Mouse (Mus musculus) heart, embryonic 14.5 days (tissue): Measurements from ENCODE around the gene Nfib. TPM values are rescaled to one million over a fixed set of nuclear protein-coding genes. Genes with fewer than 3 reads are reported as not detected.

Experiments
- ATAC-seq: fragments of 200-750 bp; cut with Nextera tagmentation; 2 replicates; pipeline ENCODE4 v1.8.0; 2017; ENCODE audit warnings: low read depth, moderate TSS enrichment; ENCODE audit not compliant: insufficient number of reproducible peaks, insufficient read depth, low FRiP score
- H3K27ac ChIP-seq, 2 experiments: fragments of 200-500 bp in 1 of 2; fragments of 300-500 bp in 1 of 2; sonication (generic) in 1 of 2; replicated peaks in 1 of 2; 2 replicates each; pipeline ENCODE4 v1.5.1; 2012 to 2014; ENCODE audit warnings: low read depth in 2 of 2, low read length in 2 of 2, control low read depth in 1 of 2, mild to moderate bottlenecking in 1 of 2, mixed read lengths in 1 of 2; ENCODE audit not compliant: control insufficient read depth in 1 of 2, insufficient read depth in 1 of 2
- H3K27me3 ChIP-seq: fragments of 300-500 bp; sonication (generic); 2 replicates; pipeline ENCODE4 v1.6.1; 2014; ENCODE audit warnings: mild to moderate bottlenecking, low read length, control low read depth; ENCODE audit not compliant: control insufficient read depth, insufficient read depth
- H3K36me3 ChIP-seq: fragments of 300-500 bp; sonication (generic); 2 replicates; pipeline ENCODE4 v1.6.1; 2014; ENCODE audit warnings: mild to moderate bottlenecking, control low read depth, low read length, mixed read lengths; ENCODE audit not compliant: control insufficient read depth, insufficient read depth
- H3K4me1 ChIP-seq, 2 experiments: fragments of 200-500 bp in 1 of 2; fragments of 300-500 bp in 1 of 2; sonication (generic) in 1 of 2; 2 replicates each; pipeline ENCODE4 v1.6.1; 2012 to 2014; ENCODE audit warnings: low read length in 2 of 2, control low read depth in 1 of 2, mixed read lengths in 1 of 2; ENCODE audit not compliant: control insufficient read depth in 2 of 2, insufficient read depth in 2 of 2
- H3K4me2 ChIP-seq: fragments of 300-500 bp; sonication (generic); 2 replicates; pipeline ENCODE4 v1.6.1; 2014; ENCODE audit warnings: mild to moderate bottlenecking, low read length
- H3K4me3 ChIP-seq, 2 experiments: fragments of 200-500 bp in 1 of 2; fragments of 300-500 bp in 1 of 2; sonication (generic) in 1 of 2; 2 replicates each; pipeline ENCODE4 v1.5.1; 2012 to 2014; ENCODE audit warnings: low read length in 2 of 2, mild to moderate bottlenecking in 2 of 2, control low read depth in 1 of 2, low read depth in 1 of 2, moderate library complexity in 1 of 2; ENCODE audit not compliant: control insufficient read depth in 1 of 2, insufficient read depth in 1 of 2
- H3K9ac ChIP-seq: fragments of 300-500 bp; sonication (generic); 2 replicates; pipeline ENCODE4 v1.6.1; 2014; ENCODE audit warnings: mild to moderate bottlenecking, low read length
- H3K9me3 ChIP-seq: fragments of 300-500 bp; sonication (generic); 2 replicates; pipeline ENCODE4 v1.6.1; 2016; ENCODE audit warnings: low read length, control low read depth; ENCODE audit not compliant: control insufficient read depth
- WGBS: fragments of 180-500 bp; shearing (Covaris S2); extraction: QIAGEN DNeasy Blood & Tissue Kit; methylation state at CpG from one replicate; pipeline ENCODE4 v1.1.7; 2014; 5-methylcytosine and 5-hydroxymethylcytosine counted together
- polyA plus RNA-seq: library from polyadenylated mRNA; unstranded; fragments of >200 nt; fragmentation: Nextera tagmentation; extraction: Ambion mirVana; gene quantifications from 2 replicates; pipeline ENCODE4 v1.2.1, GENCODE M21; 2014

Gene Nfib
- polyA plus RNA-seq, 1 experiment from 2014 or later = 79.8 TPM

DNA sequence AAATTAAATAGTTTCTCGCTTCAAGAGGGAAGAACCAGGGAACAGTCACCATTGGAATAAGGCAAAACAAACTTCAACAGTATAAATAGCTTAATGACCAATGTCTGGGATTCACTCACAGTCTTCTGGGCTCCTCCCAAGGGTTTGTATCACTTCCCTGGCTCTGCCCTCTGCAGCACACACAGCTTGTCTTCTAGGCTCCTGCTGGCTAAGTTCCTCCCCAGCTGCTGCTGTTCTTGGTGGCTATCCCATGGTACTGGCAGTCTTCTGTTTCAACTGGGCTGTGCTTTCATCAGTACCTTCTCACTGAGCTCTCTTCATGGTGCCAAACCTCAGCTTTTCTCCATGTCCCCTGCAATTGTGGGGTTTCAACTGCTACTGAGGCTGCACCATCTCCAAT lies 157.3 kb downstream of the Nfib start:
- Histone ChIP-seq H3K4me2 (no peak overlapping the region), H3K9ac (no peak overlapping the region), H3K27ac (no peak overlapping the region), H3K4me1 (no peaks in the 10 kb centered on the region), H3K36me3 (peaks cover 9% of the 10 kb centered on the region), H3K9me3 (no peaks in the 10 kb centered on the region), H3K4me3 (no peak overlapping the region), H3K27me3 (no peaks in the 10 kb centered on the region)
- ATAC-seq = no peak
- WGBS = 100% methylated on average over 1 of the region's 1 CpGs

DNA sequence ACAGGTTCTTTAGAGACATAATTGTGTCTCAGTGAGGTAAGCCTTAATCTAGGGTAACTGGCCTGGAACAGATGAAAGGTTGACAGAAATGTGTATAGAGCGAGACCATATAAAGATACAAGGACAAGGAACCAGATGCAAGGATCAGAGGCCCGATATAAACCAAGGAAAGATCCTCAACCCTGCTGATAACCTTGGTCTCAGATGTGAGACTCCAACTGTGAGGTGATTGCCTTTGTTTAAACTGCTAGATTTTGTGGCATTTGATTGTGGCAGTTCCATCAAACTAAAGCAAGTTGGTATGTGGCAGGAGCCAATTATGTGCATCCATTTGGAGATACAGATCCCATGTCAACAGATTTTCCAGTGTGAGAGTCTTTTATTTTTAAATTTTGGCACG lies 161.6 kb downstream of the Nfib start:
- Histone ChIP-seq H3K9me3 (no peaks in the 10 kb centered on the region), H3K27ac (no peak overlapping the region), H3K36me3 (peaks cover 9% of the 10 kb centered on the region), H3K4me3 (no peak overlapping the region), H3K27me3 (no peaks in the 10 kb centered on the region), H3K9ac (no peak overlapping the region), H3K4me2 (no peak overlapping the region), H3K4me1 (peaks cover 7 to 29% of the 10 kb centered on the region in 2 experiments)
- 71% methylated on average over 3 of the region's 3 CpGs for WGBS
- no peak for ATAC-seq

DNA sequence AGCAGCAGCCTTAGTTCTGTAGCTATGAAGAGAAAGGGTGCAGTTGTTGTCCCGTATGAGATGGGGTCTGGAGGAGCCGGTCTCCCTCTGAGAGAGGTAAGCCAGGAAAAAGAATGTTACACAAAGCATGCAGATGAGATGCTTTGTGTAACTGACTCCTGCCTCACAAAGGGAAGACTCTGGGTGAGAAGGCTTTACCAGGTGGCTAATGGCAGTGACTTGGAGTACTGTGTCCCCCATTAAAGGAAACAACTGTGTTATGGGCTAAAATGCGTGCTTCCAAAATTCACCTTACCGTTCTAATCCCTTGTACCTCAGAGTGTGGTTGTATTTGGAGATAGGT lies 162.2 kb downstream of the Nfib start:
- H3K4me1 ChIP-seq = peaks cover 9 to 34% of the 10 kb centered on the region in 2 experiments
- 78% methylated on average over 4 of the region's 4 CpGs for WGBS
- ATAC-seq = no peak

DNA sequence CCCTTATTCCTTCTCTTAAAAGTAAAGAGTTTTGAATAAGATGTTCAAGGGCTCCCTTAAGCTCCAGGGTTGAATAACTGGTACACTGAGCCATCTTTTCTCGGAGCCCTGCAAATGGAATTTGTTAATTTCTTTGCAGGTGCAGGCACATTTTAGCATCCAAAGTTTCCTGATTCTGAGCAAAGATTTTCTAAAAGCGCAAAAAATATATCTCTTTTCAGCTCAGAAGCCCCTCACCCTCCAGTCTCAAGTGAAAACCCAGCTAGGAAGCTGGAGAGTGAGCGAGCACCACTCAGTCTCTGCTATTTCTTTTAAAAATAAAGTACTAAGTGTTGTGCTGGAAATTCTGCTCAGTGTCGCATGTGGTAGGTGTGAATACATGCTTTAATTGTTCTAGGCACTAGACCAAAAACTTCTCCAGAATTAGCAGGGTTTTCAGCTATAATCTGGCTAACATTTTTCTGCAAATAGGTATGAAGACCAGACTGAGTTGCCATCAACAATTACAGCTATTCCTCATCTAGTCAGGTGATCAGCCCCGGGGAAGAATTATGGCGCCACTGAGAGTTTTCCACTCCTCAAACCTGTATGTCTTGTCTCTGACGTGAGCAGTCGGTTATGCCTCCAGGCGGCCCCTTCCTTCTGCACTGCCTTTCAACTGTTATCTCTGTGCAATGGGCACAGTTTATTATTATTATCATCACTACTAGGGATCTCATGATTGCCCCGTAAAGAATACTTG lies 162.7 kb downstream of the Nfib start:
- Histone ChIP-seq H3K4me1 (peaks cover 10 to 34% of the 10 kb centered on the region in 2 experiments), H3K9me3 (no peaks in the 10 kb centered on the region), H3K4me2 (no peak overlapping the region), H3K4me3 (no peak overlapping the region), H3K27ac (no peak overlapping the region), H3K27me3 (no peaks in the 10 kb centered on the region), H3K36me3 (peaks cover 9% of the 10 kb centered on the region), H3K9ac (peak overlapping the region; percentile 27; the same call in 1 of the 2 replicates)
- no peak for ATAC-seq
- WGBS = 60% methylated on average over 10 of the region's 10 CpGs

More for the DNA sequence above, 162.2 kb downstream of the Nfib start:
- no peaks in the 10 kb centered on the region for H3K27me3 ChIP-seq
- no peak overlapping the region for H3K27ac ChIP-seq
- H3K4me3 ChIP-seq = no peak overlapping the region
- peaks cover 9% of the 10 kb centered on the region for H3K36me3 ChIP-seq
- H3K9ac ChIP-seq = no peak overlapping the region
- H3K4me2 ChIP-seq = no peak overlapping the region
- H3K9me3 ChIP-seq = no peaks in the 10 kb centered on the region

DNA sequence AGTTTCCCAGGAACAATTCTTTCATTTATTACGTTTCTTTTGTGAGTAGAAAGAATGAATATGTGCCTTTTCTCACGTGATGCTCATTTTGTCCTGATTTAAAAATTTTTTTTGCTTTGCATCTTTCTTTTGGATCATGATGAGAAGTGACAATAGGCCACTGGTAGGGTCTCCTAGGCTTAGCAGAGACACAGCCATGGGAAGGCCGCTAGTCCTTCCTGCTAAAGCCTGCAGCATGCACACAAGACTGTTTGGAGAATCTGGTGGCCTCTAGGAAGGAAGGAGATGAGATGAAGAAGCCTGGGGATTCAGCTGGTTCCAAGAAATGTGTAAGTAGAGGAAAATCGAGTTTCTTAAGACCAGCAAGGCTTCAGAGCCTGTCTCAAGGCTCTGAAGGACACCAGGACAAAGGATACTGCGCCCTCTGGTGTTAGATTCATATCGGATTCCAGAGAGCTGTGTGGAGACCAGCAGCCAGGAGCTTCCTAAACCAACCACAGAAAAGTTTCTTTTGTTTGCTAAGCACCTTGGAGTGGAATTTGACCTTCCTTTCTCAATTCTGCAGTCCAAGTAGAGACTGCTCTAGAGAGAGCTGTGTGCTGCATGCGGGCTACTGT lies 163.5 kb downstream of the Nfib start:
- no peak overlapping the region for H3K4me3 ChIP-seq
- H3K27ac ChIP-seq = 0 out of 4 replicates have a peak overlapping the region, but pooled peaks of 1 of the 2 experiments have one; percentile 56
- peak; percentile 41; the same call in 1 of the 2 replicates for ATAC-seq
- no peak overlapping the region for H3K4me2 ChIP-seq
- peak overlapping the region; percentile 27; the same call in 1 of the 2 replicates for H3K9ac ChIP-seq
- H3K9me3 ChIP-seq = no peaks in the 10 kb centered on the region
- H3K27me3 ChIP-seq = no peaks in the 10 kb centered on the region
- peaks cover 17 to 39% of the 10 kb centered on the region in 2 experiments for H3K4me1 ChIP-seq
- peaks cover 8% of the 10 kb centered on the region for H3K36me3 ChIP-seq
- WGBS = 32% methylated on average over 7 of the region's 7 CpGs

DNA sequence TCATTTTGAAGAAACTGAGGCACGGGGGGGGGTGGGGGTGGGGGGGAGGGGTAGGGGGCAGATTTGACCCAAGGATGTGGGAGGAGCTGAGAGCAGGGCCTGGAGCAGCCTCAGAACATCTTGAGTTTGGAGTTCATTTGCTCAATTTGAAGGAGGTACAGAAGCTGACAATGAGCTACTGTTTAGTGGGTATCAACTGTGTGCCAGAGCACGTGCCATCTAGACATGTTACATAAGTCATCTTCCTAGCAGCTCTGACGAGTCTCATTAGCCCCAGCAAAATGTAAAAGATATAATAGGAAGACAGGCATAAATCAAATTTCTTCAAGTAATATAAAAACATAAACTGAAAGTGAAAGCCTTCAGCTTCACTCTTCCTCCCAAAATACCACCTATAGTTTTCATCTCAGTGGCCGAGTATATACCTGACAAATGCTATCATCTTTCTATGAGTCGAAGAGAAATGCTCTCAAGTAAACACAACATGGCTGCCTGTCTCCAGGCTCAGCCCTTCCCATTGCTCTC lies 165.0 kb downstream of the Nfib start:
- no peak overlapping the region for H3K9ac ChIP-seq
- peaks cover 31 to 53% of the 10 kb centered on the region in 2 experiments for H3K4me1 ChIP-seq
- no peak overlapping the region for H3K4me3 ChIP-seq
- H3K27me3 ChIP-seq = no peaks in the 10 kb centered on the region
- WGBS = 62% methylated on average over 5 of the region's 5 CpGs
- no peaks in the 10 kb centered on the region for H3K9me3 ChIP-seq
- H3K27ac ChIP-seq = 0 out of 4 replicates have a peak overlapping the region, but pooled peaks of 1 of the 2 experiments have one; percentile 31
- H3K36me3 ChIP-seq = 0 out of 2 replicates have a peak, but pooled peaks cover 3% of the 10 kb centered on the region
- H3K4me2 ChIP-seq = peak overlapping the region; percentile 14; the same call in 1 of the 2 replicates
- no peak for ATAC-seq

DNA sequence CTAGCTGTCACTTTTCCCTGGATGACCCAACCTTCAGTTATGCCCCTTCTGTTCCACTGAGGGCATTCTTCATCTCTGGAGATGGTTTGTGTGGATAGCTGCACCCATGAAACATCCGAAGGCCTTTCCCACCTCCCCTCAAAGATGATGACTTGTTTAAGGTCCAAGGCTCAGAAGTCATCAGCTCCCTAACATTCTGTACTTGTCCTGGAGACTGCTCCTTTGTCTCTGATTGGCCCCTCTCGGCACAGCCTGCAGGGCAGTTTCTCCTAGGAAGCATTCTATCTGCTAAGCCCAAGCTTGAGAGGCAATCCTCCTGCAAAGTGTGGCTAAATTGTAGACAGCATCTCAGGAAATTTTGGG lies 165.5 kb downstream of the Nfib start:
- peak overlapping the region; percentile 84; the same call in 1 of the 2 replicates for H3K9ac ChIP-seq
- no peak for ATAC-seq
- 54% methylated on average over 2 of the region's 2 CpGs for WGBS
- no peak overlapping the region for H3K4me2 ChIP-seq
- peaks cover 35 to 58% of the 10 kb centered on the region in 2 experiments for H3K4me1 ChIP-seq
- H3K27ac ChIP-seq = peak overlapping the region in 1 of 2 experiments; percentile 4; a peak in 1 of 4 replicates
- no peaks in the 10 kb centered on the region for H3K9me3 ChIP-seq
- no peak overlapping the region for H3K4me3 ChIP-seq
- H3K27me3 ChIP-seq = no peaks in the 10 kb centered on the region
- H3K36me3 ChIP-seq = 0 out of 2 replicates have a peak, but pooled peaks cover 3% of the 10 kb centered on the region
